Mouse (Mus musculus) myocyte (in vitro differentiated cells): ENCODE results near the gene Xab2. TPM values are rescaled to one million over a fixed set of nuclear protein-coding genes. Genes with fewer than 3 reads are reported as not detected.

Experiments
- H3K27me3 ChIP-seq: one replicate; pipeline ENCODE4 v1.6.1; 2011; ENCODE audit not compliant: control insufficient read depth, insufficient read depth, insufficient read length
- H3K36me3 ChIP-seq: one replicate; pipeline ENCODE4 v1.6.1; 2011; ENCODE audit not compliant: control insufficient read depth, insufficient read depth
- H3K4me2 ChIP-seq: one replicate; pipeline ENCODE4 v1.6.1; 2011; ENCODE audit warnings: low read depth, control low read depth
- H3K4me3 ChIP-seq: one replicate; pipeline ENCODE4 v1.5.1; 2011; ENCODE audit warnings: mild to moderate bottlenecking, control low read depth, moderate library complexity
- H3K79me2 ChIP-seq: one replicate; pipeline ENCODE4 v1.6.1; 2011; ENCODE audit not compliant: control insufficient read depth, insufficient read depth
- H3ac ChIP-seq: one replicate; pipeline ENCODE4 v1.6.1; 2011; ENCODE audit not compliant: control insufficient read depth, insufficient read length
- CEBPB ChIP-seq: IDR thresholded peaks from 2 replicates; pipeline ENCODE4 v1.6.1; 2011; ENCODE audit warnings: mild to moderate bottlenecking, moderate library complexity; ENCODE audit not compliant: poor library complexity, insufficient read depth, severe bottlenecking
- E2F4 ChIP-seq: IDR thresholded peaks from one replicate; pipeline ENCODE4 v1.6.1; 2011; ENCODE audit warnings: mild to moderate bottlenecking, control low read depth, moderate library complexity; ENCODE audit not compliant: insufficient read depth
- MAX ChIP-seq: IDR thresholded peaks from one replicate; pipeline ENCODE4 v1.6.1; 2011; ENCODE audit warnings: low read depth, mild to moderate bottlenecking, control low read depth
- MYOD1 ChIP-seq, 3 experiments: IDR thresholded peaks; one replicate each; pipeline ENCODE4 v1.6.1; 2011; ENCODE audit warnings: control low read depth in 2 of 3, low read depth in 2 of 3, mild to moderate bottlenecking in 2 of 3, moderate library complexity in 1 of 3; ENCODE audit not compliant: insufficient read length in 2 of 3, control insufficient read depth in 1 of 3
- MYOG ChIP-seq, 3 experiments: IDR thresholded peaks; one replicate each; pipeline ENCODE4 v1.6.1; 2011; ENCODE audit warnings: control low read depth in 2 of 3, low read depth in 2 of 3, mild to moderate bottlenecking in 2 of 3; ENCODE audit not compliant: insufficient read length in 2 of 3, control insufficient read depth in 1 of 3, insufficient read depth in 1 of 3
- POLR2A ChIP-seq: IDR thresholded peaks from one replicate; pipeline ENCODE4 v1.6.1; 2011; ENCODE audit warnings: low read depth, mild to moderate bottlenecking, control low read depth, moderate library complexity; ENCODE audit not compliant: insufficient read length
- POLR2AphosphoS2 ChIP-seq: IDR thresholded peaks from one replicate; pipeline ENCODE4 v1.6.1; 2011; ENCODE audit warnings: low read depth, control low read depth; ENCODE audit not compliant: insufficient read length
- REST ChIP-seq: IDR thresholded peaks from one replicate; pipeline ENCODE4 v1.6.1; 2011; ENCODE audit warnings: mild to moderate bottlenecking, control low read depth, moderate library complexity; ENCODE audit not compliant: insufficient read depth, insufficient read length
- SRF ChIP-seq: IDR thresholded peaks from one replicate; pipeline ENCODE4 v1.6.1; 2011; ENCODE audit warnings: low read depth; ENCODE audit not compliant: control insufficient read depth, insufficient read length
- TCF12 ChIP-seq: IDR thresholded peaks from one replicate; pipeline ENCODE4 v1.6.1; 2011; ENCODE audit warnings: mild to moderate bottlenecking, control low read depth; ENCODE audit not compliant: poor library complexity, insufficient read depth, severe bottlenecking
- TCF3 ChIP-seq: IDR thresholded peaks from one replicate; pipeline ENCODE4 v1.6.1; 2011; ENCODE audit warnings: low read depth, control low read depth; ENCODE audit not compliant: insufficient read length
- USF1 ChIP-seq: IDR thresholded peaks from one replicate; pipeline ENCODE4 v1.6.1; 2011; ENCODE audit warnings: low read depth, mild to moderate bottlenecking, control low read depth, moderate library complexity
- polyA plus RNA-seq: library from polyadenylated mRNA; unstranded; fragments of >200 nt; fragmentation: generic; extraction: Trizol; gene quantifications from one replicate; pipeline ENCODE4 v1.2.1, GENCODE M21; 2012; ENCODE audit warnings: missing spikeins

Gene Xab2
- polyA plus RNA-seq, 1 experiment: 44.6 TPM

DNA sequence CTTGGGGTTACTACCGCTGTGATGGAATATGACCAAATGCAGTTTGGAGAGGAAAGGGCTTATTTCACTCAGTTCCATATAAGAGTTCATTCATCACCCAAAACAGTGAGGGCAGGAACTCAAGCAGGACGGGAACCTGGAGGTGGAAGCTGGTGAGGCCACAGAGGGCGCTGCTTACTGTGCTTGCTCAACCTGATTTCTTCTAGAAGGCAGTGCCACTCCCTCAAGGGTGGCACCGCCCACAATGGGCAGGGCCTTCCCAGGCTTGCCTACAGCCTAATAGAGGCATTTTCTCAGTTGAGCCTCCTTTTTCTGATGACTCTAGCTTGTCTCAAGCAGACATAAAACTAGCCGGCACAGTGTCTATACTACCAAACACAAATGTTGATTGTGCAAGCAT is 24.7 kb upstream of the Xab2 start:
- no peaks in the 10 kb centered on the region for H3K36me3 ChIP-seq
- no peak for TF ChIP-seq E2F4
- TF ChIP-seq USF1: no peak
- no peak for TF ChIP-seq MYOG (IDR thresholded peaks at IDR 0.05; ENCODE audit: control insufficient read depth in 1 of 3, insufficient read depth in 1 of 3, insufficient read length in 2 of 3, low read depth in 2 of 3)
- no peak for TF ChIP-seq MYOD1 (IDR thresholded peaks at IDR 0.05; ENCODE audit: control insufficient read depth in 1 of 3, insufficient read length in 2 of 3, low read depth in 2 of 3)
- no peak overlapping the region for H3K4me2 ChIP-seq
- H3K79me2 ChIP-seq: no peaks in the 10 kb centered on the region
- no peaks in the 10 kb centered on the region for H3K27me3 ChIP-seq
- no peak overlapping the region for H3K4me3 ChIP-seq
- no peak overlapping the region for H3ac ChIP-seq

- peak overlapping the region; percentile 24 for H3K4me3 ChIP-seq
- no peak for TF ChIP-seq POLR2AphosphoS2
- TF ChIP-seq SRF: no peak
- no peak for TF ChIP-seq REST
- TF ChIP-seq MYOG (IDR thresholded peaks at IDR 0.05; ENCODE audit: control insufficient read depth in 1 of 3, insufficient read depth in 1 of 3, insufficient read length in 2 of 3, low read depth in 2 of 3): no peak
- TF ChIP-seq CEBPB: no peak
- TF ChIP-seq POLR2A: no peak
- no peak for TF ChIP-seq MYOD1 (IDR thresholded peaks at IDR 0.05; ENCODE audit: control insufficient read depth in 1 of 3, insufficient read length in 2 of 3, low read depth in 2 of 3)
- no peak for TF ChIP-seq TCF3
- no peak for TF ChIP-seq USF1
- H3K79me2 ChIP-seq: no peaks in the 10 kb centered on the region
- peak overlapping the region; percentile 74 for H3K4me2 ChIP-seq
- no peaks in the 10 kb centered on the region for H3K36me3 ChIP-seq
- no peak overlapping the region for H3ac ChIP-seq
- peaks cover 8% of the 10 kb centered on the region for H3K27me3 ChIP-seq
These were observed 10.4 kb upstream of the Xab2 start for GRCm38 (mm10) chr8:3631478-3631875.

GRCm38 (mm10) chr8:3630647-3631477 is 9.7 kb upstream of the Xab2 start, which contains the start of gene Stxbp2:
TSS of gene Stxbp2 (plus strand) at chr8:3630955.
- Histone ChIP-seq H3K27me3 (peaks cover 8% of the 10 kb centered on the region), H3K4me2 (peak within 1 kb of the TSS; percentile 74), H3ac (no peak within 1 kb of the TSS), H3K4me3 (peak within 1 kb of the TSS; percentile 24), H3K79me2 (no peaks in the 10 kb centered on the region), H3K36me3 (no peaks in the 10 kb centered on the region)
- TF ChIP-seq CEBPB (no peak), MYOD1 (IDR thresholded peaks at IDR 0.05; ENCODE audit: control insufficient read depth in 1 of 3, insufficient read length in 2 of 3, low read depth in 2 of 3) (peak in 1 of 3 experiments; percentile 12)

GRCm38 (mm10) chr8:3628014-3628413 is 6.9 kb upstream of the Xab2 start:
- no peak overlapping the region for H3ac ChIP-seq
- no peaks in the 10 kb centered on the region for H3K79me2 ChIP-seq
- H3K4me2 ChIP-seq: no peak overlapping the region
- H3K4me3 ChIP-seq: no peak overlapping the region
- no peak for TF ChIP-seq SRF
- H3K36me3 ChIP-seq: no peaks in the 10 kb centered on the region
- H3K27me3 ChIP-seq: no peaks in the 10 kb centered on the region

DNA sequence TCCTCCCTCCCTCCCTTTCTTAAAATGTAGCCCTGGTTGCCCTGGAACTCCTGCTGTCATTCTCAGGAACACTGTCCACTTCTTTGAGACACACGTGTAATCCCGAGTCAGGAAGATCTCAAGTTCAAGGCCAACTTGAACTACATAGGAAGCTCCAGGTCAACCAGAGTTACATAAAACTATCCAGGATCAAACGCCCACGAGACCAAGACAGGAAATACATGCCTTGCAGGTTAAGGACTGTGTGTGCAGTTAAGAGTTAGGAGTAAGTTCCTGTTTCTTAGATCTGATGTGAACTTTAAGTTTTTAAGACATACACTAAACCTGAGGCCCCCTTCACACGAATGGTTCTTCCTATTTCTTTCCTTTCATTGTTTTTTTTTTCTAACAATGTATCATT is 5.9 kb upstream of the Xab2 start:
- Histone ChIP-seq H3K4me3 (no peak overlapping the region), H3K4me2 (no peak overlapping the region), H3K79me2 (no peaks in the 10 kb centered on the region), H3K36me3 (no peaks in the 10 kb centered on the region), H3K27me3 (no peaks in the 10 kb centered on the region), H3ac (no peak overlapping the region)
- no peak for TF ChIP-seq POLR2AphosphoS2
- TF ChIP-seq CEBPB: no peak
- TF ChIP-seq USF1: no peak
- TF ChIP-seq MAX: no peak
- TF ChIP-seq REST: no peak
- no peak for TF ChIP-seq TCF12
- no peak for TF ChIP-seq TCF3
- TF ChIP-seq POLR2A: no peak
- TF ChIP-seq MYOG (IDR thresholded peaks at IDR 0.05; ENCODE audit: control insufficient read depth in 1 of 3, insufficient read depth in 1 of 3, insufficient read length in 2 of 3, low read depth in 2 of 3): no peak
- no peak for TF ChIP-seq MYOD1 (IDR thresholded peaks at IDR 0.05; ENCODE audit: control insufficient read depth in 1 of 3, insufficient read length in 2 of 3, low read depth in 2 of 3)
- no peak for TF ChIP-seq SRF
